Mouse (Mus musculus): Measurements from ENCODE around the gene Gm3029.
"Not testable (repeated sequence)": the region's sequence is repeated elsewhere in the genome, so short reads cannot be mapped to it uniquely, and the experiment has no call there.

Gm3029 gene

GRCm38 (mm10) chr14:3931456-3931855 is at the start of gene Gm3029:
Gm3029 (plus strand) TSS chr14:3931756.
- DNase-seq, result not testable (repeated sequence)

GRCm38 (mm10) chr14:3883872-3884271 is 47.7 kb upstream of the Gm3029 start, which contains the start of gene Gm2916:
Gm2916 (plus strand) TSS chr14:3884172.
- DNase-seq, result not testable (repeated sequence)

GRCm38 (mm10) chr14:3963247-3963646 is 31.7 kb downstream of the Gm3029 start, which contains the start of gene Gm3095:
Gm3095 (plus strand) TSS chr14:3963547.
- DNase-seq, result not testable (repeated sequence)

Measured in retina, postnatal 1 day (tissue).